Mouse (Mus musculus): ENCODE results near the gene Hyal3. TPM values are rescaled to one million over a fixed set of nuclear protein-coding genes. Genes with fewer than 3 reads are reported as not detected.

Gene Hyal3
- total RNA-seq, 2 experiments from 2014 or later, result 1.1 to 1.4 TPM

DNA sequence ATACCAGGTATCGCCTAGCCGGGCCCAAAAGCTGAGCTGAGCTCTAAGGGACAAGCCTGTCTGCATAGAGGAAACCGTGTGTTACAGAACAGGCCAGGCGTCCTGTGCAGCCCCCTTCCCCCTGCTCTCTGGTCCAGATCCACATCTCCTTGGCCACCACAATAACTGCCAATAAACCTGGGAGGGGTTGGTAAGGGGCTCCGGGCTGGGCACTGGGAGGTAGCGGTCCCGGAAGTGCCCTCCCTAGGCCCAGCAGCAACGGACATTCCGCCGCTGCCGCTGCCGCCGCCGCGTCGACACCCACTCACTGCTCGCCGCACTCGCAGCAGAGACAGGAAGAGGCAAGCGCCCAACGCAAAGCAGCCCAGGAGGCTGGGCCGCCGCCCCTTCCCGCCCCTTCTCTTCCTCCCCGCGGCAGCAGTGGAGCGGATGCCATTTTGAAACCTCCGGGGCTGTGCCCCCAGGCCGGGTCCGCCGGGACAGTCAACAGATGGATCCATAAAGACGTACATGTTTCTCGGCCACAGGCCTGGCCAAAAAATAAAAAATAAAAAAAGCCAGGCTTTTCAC is 52.6 kb downstream of the Hyal3 start:
- peak; percentile 76 to 80 for DNase-seq (ENCODE audit: low spot score in 2 of 2)

DNA sequence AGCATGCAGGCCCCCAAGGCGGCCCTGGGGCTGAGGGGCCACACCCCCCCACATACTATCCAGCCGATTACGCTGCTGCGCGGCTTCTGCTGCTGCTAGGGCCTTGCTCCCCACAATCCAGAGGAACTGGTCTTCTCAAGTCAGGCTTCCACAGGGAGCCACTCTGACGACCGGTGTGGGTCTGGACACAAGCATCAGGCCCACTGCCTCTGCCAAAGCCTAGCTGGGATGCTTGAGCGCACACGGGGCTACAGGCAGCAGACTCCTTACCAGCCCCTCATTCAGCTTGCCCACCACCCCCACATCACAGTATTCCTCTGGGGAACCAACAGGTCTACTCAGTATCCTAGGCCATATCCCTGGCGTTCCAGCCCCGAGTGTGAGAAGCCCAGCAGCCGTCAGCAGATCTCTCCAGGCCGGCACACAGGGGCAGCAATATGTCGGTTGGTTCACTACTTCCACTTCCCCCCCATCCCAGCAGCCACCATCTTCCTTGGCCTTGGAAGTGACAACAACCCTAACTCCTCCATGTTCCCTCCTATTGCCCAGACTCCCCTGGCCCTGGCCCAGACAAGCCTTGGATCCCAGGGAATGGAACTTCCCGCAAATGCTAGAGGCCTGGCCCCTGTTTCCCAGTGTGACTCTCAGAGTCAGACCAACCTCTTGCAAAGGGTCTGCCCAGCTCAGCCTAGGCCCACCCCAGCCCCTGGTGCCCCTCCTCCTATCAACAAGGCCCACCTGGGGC is 53.2 kb downstream of the Hyal3 start:
- DNase-seq (ENCODE audit: low spot score in 2 of 2), result no peak

DNA sequence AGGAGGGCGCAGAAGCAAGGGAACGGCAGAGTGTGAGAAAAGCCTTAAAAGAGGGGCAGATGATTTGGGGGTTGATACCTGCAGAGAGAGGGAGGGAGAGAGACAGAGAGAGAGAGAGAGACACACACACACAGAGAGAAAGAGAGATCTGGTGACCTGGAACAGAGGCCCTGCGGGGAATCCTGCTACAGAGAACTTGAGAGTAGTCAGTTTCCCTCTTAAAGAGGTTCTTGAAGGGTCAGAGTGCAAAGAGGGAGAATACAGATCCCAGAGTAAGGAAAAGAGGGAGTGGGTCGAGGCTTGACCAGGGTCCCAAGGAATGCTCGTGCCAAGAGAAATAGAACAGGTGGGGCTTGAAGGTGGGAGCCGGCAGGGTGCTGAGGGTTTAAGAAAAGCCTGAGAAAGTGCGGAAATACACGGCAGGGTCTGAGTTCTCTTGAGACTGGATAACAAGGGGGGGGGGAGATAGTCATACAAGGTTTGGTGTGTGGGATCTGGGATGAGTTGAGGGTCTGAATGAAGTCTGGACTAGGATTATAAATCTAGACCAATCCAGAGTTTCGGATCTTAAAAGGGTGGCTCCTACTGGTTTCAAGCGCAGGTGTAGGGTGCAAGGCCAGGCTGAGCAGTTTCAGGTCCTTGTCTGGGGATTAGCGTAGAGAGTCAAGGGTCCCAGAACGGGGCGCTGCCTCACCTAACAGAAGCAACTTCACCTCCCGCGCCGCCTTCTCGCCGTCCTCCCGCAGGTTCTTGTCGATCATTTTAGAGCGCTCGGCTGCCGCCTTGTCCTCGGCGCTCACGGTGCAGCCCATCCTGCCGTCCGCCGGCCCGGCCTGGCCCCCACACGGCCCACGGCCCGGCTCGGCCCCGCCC is 54.0 kb downstream of the Hyal3 start:
- no peak for DNase-seq (ENCODE audit: low spot score in 2 of 2)

DNA sequence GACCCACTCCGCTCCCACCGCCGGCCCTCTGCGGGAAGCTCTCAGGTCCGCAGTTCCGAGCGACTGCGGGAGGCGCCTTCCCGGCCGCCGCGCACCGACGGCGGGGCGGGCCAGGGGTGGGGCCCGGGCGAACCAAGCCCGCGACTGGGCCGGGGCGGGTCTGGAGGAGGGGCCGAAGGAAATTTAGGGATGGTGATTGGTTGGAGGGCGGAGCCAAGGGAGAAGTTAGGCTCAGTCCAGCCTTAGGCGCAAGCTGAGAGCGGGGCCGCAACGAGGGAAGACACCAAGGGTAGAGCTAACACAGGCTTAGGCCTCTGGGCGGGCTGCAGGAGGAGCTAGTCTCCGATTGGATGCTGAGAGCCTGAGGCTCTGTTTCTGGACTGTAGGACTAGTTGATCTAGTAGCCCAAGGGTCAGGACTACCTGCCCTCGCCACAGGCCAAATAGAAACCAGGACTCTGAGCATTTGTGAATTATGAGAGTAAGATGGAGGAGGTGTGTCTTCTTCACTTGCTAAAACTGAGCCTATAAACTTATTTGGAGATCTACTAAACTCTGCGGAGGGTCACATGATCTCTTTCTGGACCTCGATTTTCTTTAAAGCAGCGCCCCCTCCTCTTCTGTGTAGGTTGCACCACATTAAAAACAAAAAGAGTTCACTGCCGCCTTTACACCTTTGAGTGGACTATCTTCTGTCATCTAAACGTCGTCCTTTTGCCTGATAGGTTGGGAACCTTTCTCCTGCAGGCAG is 54.8 kb downstream of the Hyal3 start, which contains the start of gene Gnai2:
Gnai2 (minus strand) TSS at position 89 of the 750 bp plus-strand sequence.
- peak; percentile 93 to 95 for DNase-seq (ENCODE audit: low spot score in 2 of 2)

Other genes with a start within 250 kb of the Hyal3 start
- gene Hemk1, start 242.5 kb upstream of the Hyal3 start, total RNA-seq (2021), result 10 to 100 TPM; 14.5 to 14.9 TPM
- gene 6430571L13Rik, start 240.2 kb upstream of the Hyal3 start, total RNA-seq (2021), result 1 to 10 TPM; 2.5 to 3.2 TPM
- gene Cacna2d2, start 181.2 kb upstream of the Hyal3 start, total RNA-seq (2021), result 10 to 100 TPM; 15.1 to 17.7 TPM
- gene Tmem115, start 46.9 kb upstream of the Hyal3 start, total RNA-seq (2021), result 10 to 100 TPM; 41.7 to 42.3 TPM
- 10 to 100 TPM; 15.4 to 17.2 TPM for gene Cyb561d2, start 38.6 kb upstream of the Hyal3 start, total RNA-seq (2021)
- 10 to 100 TPM; 40.6 to 44.5 TPM for gene Nprl2, start 38.6 kb upstream of the Hyal3 start, total RNA-seq (2021)
- 1 to 10 TPM; 5.7 to 6.2 TPM for gene Zmynd10, start 33.5 kb upstream of the Hyal3 start, total RNA-seq (2021)
- 10 to 100 TPM; 16.3 to 18.1 TPM for gene Rassf1, start 29.3 kb upstream of the Hyal3 start, total RNA-seq (2021)
- gene Tusc2, start 17.6 kb upstream of the Hyal3 start, total RNA-seq (2021), result 10 to 100 TPM; 86.2 to 86.5 TPM
- gene Hyal2, start 12.9 kb upstream of the Hyal3 start, total RNA-seq (2021), result 10 to 100 TPM; 15.8 to 16.6 TPM
- gene Hyal1, start 3.9 kb upstream of the Hyal3 start, total RNA-seq (2021), result 1 to 10 TPM; 5.1 to 7.3 TPM
- gene Naa80, start 1.9 kb upstream of the Hyal3 start, total RNA-seq (2021), result 10 to 100 TPM; 10.7 to 13.5 TPM
- gene Ifrd2, start 6.8 kb downstream of the Hyal3 start, total RNA-seq (2021), result 10 to 100 TPM; 12.5 to 13.2 TPM
- gene Sema3b, start 28.4 kb downstream of the Hyal3 start, total RNA-seq (2021), result 1 to 10 TPM; 1.5 to 2.5 TPM
- 100 to 1,000 TPM; 228 to 231 TPM for gene Gnai2, start 54.5 kb downstream of the Hyal3 start, total RNA-seq (2021)
- gene Slc38a3, start 88.7 kb downstream of the Hyal3 start, total RNA-seq (2021), result 10 to 100 TPM; 57.8 to 62.6 TPM
- gene Gnat1, start 98.9 kb downstream of the Hyal3 start, total RNA-seq (2021), result not detected
- gene Sema3f, start 129.7 kb downstream of the Hyal3 start, total RNA-seq (2021), result 1 to 10 TPM; 2.8 to 5.9 TPM
- gene Rbm5, start 190.2 kb downstream of the Hyal3 start, total RNA-seq (2021), result 100 to 1,000 TPM; 126 to 142 TPM

Data from layer of hippocampus, adult 18-20 months (tissue).